Mouse (Mus musculus) cerebellum, adult 2 months (tissue): ENCODE measurements at regions not wholly inside any gene's neighbourhood (a gene's known extent, or its start where the extent isn't known, plus 50 kb on each side); places are given as distances from the start of the nearest gene placed in this dataset.

Source experiments
- CTCF ChIP-seq: fragments of 200-500 bp; IDR thresholded peaks from 2 replicates; pipeline ENCODE4 v1.5.1; 2011; ENCODE audit warnings: low read depth, mild to moderate bottlenecking, control low read depth, low read length, moderate library complexity, borderline replicate concordance; ENCODE audit not compliant: insufficient read depth
- POLR2A ChIP-seq: fragments of 200-500 bp; IDR thresholded peaks from 2 replicates; pipeline ENCODE4 v1.6.1; 2011; ENCODE audit warnings: low read length, control low read depth, borderline replicate concordance; ENCODE audit not compliant: insufficient read depth

DNA sequence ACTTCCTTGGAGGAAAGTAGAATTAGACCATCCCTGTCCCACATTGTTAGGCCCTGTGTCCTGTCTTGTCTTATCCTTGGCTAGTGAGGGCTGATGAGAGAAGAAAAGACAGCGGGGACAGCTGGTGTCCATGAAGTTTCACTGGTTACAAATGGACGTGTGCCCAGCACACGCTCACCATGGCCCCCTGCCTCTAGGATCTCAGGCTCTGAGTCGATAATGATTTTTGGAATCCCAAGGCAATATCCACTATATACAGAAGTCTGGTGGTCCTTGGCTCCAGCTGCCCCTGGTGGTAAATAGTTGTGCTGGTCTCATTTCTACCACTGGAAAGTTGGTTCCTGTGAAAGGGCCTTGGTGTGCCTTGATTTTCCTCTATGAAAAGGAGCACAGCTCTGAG lies 51.7 kb upstream of the F13a1 start:
- TF ChIP-seq CTCF (no peak), POLR2A (no peak)
